Mouse (Mus musculus) retina, adult 2 months (tissue): Measurements from ENCODE around the gene Hnf4a.
A peak's percentile ranks its signal among the peaks of the same experiment; 100 is the strongest.
"Not testable (repeated sequence)": the region's sequence is repeated elsewhere in the genome, so short reads cannot be mapped to it uniquely, and the experiment has no call there.

Source experiments
- DNase-seq: peaks from one replicate; pipeline ENCODE4 v3.0.0-alpha.2; 2012; ENCODE audit warnings: low read depth, low spot score

The Hnf4a gene

DNA sequence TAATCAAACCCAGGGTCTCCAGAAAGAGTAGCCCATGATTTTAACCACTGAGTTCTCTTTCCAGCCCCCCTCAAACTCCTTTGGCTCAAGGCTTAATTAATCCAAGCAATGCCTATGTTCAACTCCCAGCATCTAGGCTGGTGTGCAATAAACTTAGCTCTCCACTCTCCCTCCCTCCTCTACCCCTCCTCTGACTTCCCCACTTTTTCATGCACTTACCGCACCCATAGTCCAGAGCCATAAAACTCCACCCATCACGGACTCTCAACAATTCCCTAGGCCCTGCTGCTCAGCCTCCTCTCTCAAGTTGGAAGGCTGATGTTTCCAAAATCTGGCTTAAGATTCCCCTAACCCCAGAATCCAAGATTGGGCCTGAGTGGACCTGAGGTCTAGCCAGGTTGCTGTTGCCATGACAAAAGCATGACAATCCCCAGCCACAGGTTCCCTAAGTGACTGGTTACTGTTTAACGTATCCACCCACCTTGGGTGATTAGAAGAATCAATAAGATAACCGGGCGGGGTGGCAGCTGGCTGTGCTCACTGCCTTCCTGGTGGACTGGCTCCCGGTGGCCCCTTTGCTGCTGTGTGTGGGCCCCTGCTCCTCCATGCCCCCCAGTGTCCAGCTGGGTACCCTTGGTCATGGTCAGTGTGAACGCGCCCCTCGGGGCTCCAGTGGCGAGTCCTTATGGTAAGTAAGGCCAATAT is at the start of gene Hnf4a:
Hnf4a (plus strand) TSS at position 509 of the 705 bp plus-strand sequence.
- no peak for DNase-seq

- DNase-seq = no peak
Observed at GRCm38 (mm10) chr2:163458539-163459265, 47.9 kb upstream of the Hnf4a start.

DNA sequence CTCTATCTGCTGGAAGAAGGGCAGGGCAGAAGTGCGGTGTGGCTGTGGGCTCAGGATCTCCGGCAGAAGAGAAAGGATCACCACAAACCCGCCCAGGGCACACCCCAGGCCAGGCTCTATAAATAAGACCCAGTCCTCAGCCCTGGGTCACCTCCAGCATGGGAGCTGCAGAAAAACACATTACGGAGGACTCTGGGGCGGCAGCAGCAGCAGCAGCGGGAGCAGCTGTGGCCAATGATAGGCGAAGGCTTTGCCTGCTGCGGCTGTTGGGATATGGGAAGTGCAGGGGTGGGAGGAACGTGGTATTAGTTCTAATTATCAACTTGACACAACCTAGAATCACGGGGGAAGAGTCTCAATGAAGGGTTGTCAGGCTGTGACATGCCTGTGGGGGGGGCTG is 47.2 kb upstream of the Hnf4a start:
- no peak for DNase-seq

DNA sequence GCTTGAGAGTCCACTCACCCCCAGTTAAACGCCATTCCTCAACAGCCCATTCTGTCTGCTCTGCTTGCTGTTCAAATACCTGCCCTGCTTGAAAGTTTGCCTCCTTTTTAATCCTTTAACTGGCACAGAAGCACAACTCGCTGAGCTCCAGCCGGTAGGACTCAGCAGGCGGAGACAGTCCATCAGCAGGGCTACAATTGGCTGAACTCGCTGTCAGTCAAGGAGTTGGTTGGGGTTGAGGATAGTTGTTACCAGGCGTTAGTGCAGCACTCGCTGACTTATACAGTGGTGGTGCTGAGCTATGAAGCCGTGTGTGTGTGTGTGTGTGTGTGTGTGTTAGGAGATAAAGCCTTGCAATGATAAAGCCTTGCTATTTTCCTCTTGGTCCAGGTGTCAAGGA is 46.0 kb upstream of the Hnf4a start:
- no peak for DNase-seq

DNA sequence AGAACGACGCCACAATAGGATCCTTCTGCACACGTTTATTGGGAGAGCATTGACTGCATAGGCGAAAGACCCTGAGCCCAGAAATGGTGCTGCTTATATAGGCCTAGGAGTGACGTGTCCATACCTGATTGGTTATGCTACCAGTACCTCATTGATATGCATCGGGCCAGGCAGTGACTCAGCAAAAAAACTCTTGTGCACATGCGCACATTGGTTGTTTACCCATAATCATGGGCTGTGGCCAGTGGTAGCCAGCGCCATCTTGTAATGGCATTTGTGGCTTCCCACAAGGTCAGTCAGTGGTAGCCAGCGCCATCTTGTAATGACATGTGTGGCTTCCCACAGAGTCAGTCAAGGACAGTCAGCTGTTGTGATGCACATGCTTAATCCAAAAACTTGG is 45.3 kb upstream of the Hnf4a start:
- DNase-seq = not testable (repeated sequence)

DNA sequence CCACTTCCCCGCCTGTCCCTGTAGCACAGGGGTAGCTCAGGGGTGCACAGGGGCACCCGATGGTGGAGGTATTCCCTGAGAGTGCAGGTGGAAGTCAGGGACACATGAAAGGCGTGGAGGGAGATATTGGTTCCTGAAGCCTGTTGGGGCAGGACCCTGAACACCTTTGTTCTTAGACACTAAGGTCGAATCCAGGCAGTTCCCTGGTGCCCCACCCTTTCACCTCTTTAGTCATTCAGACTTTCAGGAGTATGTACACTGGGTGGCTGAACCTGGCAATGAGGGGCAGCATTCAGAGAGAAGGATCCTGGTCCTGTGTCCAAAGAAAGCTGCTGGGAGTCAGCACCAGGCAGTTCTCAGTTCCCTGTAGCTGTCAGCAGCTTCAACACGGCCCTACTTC is 44.2 kb upstream of the Hnf4a start:
- DNase-seq = no peak

DNA sequence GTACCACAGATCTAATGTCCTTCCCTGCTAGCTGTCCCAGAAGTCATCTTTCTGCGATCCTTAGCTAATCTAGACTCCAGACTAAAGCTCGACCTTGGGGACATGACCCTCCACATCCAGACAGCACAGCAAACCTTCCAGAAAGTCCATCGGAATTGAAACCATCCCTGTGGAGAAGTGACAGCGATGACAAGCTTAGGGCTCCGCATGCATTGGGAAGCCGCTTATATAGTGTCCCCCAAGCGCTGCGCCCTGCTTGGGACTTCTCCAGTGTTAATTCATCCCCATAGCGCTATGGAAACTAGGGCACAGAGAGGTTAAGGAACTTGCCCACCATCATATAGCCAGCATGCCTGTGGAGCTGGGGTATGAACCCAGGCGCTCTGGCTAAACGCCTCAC is 43.8 kb upstream of the Hnf4a start:
- no peak for DNase-seq

- DNase-seq = no peak
Observed at GRCm38 (mm10) chr2:163463251-163463769, 43.3 kb upstream of the Hnf4a start.

GRCm38 (mm10) chr2:163463998-163464397 is 42.6 kb upstream of the Hnf4a start:
- no peak for DNase-seq

DNA sequence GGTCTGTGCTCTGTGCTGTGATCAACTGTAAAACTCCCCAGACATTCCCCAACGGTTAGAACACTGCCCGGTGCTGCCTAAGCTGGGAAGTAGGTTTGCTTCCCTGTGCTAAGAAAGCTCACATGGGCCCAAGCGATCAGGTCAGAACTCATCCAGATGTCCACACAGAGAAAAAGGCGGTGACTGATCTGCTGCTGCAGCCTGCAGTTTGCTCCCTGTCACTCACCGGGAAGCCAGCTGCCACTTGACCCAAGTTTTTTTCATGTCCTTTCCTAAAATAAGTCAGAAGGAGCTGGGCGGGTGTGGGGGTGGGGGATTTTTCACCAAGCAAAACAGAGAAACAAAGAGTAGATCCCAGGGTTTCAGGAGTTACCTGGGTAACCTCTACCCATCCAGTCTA is 42.0 kb upstream of the Hnf4a start:
- no peak for DNase-seq

- no peak for DNase-seq
Observed at GRCm38 (mm10) chr2:163466771-163467170, 39.8 kb upstream of the Hnf4a start.

DNA sequence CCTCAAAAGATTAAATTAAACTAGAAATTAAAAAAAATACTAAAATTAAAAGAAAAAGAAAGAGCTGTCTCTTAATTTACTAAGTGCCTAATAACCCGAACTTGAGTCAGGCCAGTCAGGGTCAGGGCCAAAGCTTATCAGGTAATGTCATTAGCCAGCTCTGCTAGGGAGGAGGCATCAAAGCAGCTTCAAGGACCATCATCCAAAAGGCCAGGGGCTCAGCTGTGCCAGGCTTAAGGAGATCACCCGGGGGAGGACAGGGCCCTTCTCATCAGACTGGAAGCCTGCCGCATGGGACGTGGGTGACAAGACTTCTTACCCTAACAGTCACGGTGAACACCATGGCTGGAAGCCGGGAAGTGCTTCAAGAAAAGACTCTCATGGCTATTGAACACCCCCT is 39.0 kb upstream of the Hnf4a start:
- DNase-seq = no peak

DNA sequence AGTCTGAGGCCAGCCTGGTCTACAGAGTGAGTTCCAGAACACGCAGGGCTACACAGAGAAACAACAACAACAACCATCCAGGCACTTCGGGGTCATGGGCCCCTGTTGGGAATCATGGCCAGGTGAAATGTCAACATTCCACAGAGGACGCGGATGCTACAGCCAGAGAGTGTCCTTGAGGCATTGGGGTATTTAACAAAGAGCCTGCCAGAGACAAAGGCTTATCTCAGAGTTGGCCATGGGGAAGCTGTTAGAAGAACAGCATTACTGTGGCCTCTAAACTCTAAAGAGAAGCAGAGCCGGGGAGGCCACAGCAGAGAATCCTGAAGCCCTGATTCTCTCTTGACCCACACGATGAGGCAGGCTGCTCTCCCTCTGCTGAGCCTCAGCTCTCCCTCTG is 37.7 kb upstream of the Hnf4a start:
- DNase-seq = no peak

GRCm38 (mm10) chr2:163469711-163470110 is 36.9 kb upstream of the Hnf4a start:
- DNase-seq = no peak

- no peak for DNase-seq
Observed at GRCm38 (mm10) chr2:163471136-163471535, 35.5 kb upstream of the Hnf4a start.

DNA sequence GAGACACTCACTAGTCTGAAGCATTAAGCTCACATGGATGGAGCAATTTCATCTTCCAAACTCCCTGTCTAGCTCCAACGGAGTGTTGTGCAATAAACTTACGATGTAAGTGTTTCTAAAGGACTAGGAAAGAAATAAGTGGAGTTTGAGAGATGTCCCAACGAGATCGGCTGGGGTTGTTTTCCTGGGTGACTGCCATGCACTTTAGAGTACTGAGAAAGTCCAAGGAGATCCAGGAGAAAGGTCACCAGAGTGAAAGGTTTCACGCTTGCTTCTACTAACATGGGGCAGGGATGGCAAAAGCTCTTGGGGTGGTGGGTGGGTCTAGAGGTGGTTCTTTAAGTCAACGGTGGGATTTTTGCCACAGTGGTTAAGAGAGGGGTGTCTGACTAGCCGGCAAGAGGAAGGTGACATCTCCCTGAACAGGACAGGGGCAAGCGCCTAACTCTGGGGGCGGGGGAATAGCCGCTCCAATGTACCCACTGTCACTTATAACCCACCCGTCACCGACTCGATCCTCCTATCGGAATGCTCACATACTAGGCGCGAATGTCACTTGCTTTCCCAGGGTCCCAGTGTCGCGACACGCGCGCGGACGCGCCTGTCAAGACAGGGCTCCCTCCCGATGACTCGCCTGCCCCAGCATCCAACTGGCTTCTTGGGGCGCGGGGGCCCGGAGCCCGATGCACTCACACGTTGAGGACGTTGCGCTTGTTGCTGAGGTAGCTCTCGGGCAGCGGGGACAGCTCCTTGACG is 34.7 kb upstream of the Hnf4a start:
- DNase-seq = no peak

GRCm38 (mm10) chr2:163472466-163472851 is 34.1 kb upstream of the Hnf4a start, which contains the start of gene Fitm2:
TSS of gene Fitm2 (minus strand) at chr2:163472629.
- DNase-seq = peak; percentile 96

- DNase-seq = no peak
Observed at GRCm38 (mm10) chr2:163480191-163480825, 26.3 kb upstream of the Hnf4a start.

- no peak for DNase-seq
Observed at GRCm38 (mm10) chr2:163481539-163482029, 25.0 kb upstream of the Hnf4a start.

DNA sequence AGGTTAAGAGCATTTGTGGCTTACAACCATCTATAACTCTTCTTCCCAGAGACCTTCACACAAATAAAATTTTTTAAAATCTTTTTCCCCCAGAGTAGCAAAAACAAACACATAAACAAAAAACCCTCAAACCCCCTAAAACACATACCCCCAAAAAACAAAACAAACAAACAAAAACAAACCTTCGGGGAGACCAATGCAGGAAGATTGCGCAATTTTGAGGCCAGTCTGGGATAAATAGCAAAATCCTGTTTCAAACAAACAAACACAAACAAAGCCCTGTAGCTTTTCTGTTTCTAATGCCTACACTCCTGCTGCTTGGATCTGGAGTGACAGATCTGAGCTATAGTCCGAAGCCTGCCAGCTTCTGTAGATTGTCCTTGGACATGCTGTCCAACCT is 19.2 kb upstream of the Hnf4a start:
- DNase-seq = no peak

- no peak for DNase-seq
Observed at GRCm38 (mm10) chr2:163489725-163490291, 16.8 kb upstream of the Hnf4a start.
